Mouse (Mus musculus): Measurements from ENCODE around the gene Srsf9.

GRCm38 (mm10) chr5:115348546-115349224, 21.7 kb downstream of the Srsf9 start, which contains the start of gene Cox6a1:
- TF ChIP-seq CTCF (IDR thresholded peaks at IDR 0.05; ENCODE audit: low read depth): peak; percentile 47
- no peak for TF ChIP-seq EP300 (optimal IDR thresholded peaks at IDR 0.05)

All from stomach, postnatal 0 days (tissue).